Mouse (Mus musculus) CH12.LX (cell line): ENCODE data around the gene Cdk2.
"Not testable (repeated sequence)": the region's sequence is repeated elsewhere in the genome, so short reads cannot be mapped to it uniquely, and the experiment has no call there.

ENCODE experiments used
- EP300 ChIP-seq: IDR thresholded peaks from 2 replicates; pipeline ENCODE4 v1.6.1; 2011; ENCODE audit warnings: low read length, improper control_type of control experiment
- MAX ChIP-seq: IDR thresholded peaks from 2 replicates; pipeline ENCODE4 v1.6.1; 2011; ENCODE audit warnings: low read length, improper control_type of control experiment
- POLR2A ChIP-seq: IDR thresholded peaks from 2 replicates; pipeline ENCODE4 v1.6.1; 2011; ENCODE audit warnings: low read depth, mild to moderate bottlenecking, improper control_type of control experiment, low read length

DNA sequence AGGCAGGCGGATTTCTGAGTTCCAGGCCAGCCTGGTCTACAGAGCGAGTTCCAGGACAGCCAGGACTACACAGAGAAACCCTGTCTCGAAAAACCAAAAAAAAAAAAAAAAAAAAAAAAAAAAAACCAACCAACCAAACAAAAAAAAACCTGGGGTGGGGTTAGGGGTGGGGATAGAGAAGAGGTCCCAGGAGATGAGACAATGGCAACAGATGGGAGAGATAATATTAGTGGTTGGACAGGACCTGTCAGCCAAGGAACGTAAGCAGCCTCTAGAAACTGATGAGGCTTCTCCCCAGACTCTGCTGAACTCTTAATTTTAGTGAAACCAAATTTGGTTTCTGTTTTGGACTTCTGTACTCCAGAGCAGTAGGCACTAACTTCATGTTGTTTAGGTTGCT, 20.6 kb upstream of the Cdk2 start:
- TF ChIP-seq MAX, POLR2A, EP300: not testable (repeated sequence)
